Mouse (Mus musculus): ENCODE data around the gene Synrg.

Gene Synrg

GRCm38 (mm10) chr11:83981338-83981737 is 17.1 kb downstream of the Synrg start:
- DNase-seq (ENCODE audit: low read depth, low spot score) = no peak

GRCm38 (mm10) chr11:83991701-83992100 is 27.5 kb downstream of the Synrg start:
- no peak for DNase-seq (ENCODE audit: low read depth, low spot score)

GRCm38 (mm10) chr11:83993428-83993827 is 29.2 kb downstream of the Synrg start:
- no peak for DNase-seq (ENCODE audit: low read depth, low spot score)

DNA sequence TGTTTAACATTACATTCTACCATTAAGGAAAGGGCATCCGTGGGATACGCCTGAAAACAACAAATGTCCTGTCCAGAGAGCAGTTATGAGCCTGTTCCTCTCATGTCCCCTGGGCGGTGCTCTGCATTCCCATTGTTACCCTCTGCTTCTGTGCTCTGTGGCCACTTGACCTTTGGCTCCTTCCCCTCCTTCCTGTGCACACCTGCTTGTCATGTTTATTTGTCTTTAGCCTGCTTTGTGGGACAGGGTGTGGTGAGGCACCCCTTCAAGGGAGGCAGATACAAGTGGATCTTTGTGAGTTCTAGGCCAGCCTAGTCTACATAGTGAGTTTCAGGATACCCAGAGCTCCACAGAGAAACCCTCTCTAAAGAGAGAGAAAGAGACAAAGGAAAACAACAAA is 30.3 kb downstream of the Synrg start:
- DNase-seq (ENCODE audit: low read depth, low spot score) = no peak

DNA sequence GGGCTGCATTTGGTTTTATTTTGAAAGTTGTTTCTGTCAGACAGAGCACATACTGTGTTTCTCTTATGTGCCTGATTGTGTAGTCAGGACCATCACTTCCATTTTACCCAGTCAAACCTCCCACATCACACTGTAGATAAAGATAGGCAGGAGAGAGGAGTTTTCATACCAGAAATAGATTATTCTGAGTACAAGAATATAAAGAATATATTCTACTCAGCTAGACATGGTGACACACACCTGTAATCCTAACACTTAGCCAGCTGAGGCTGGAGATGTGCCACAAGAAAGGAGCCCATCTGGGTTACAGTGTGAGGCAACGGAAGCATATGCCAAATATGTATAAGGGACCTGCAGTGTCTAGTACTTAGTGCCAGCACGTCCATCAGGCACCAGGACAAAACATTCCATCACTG is 31.3 kb downstream of the Synrg start:
- no peak for DNase-seq (ENCODE audit: low read depth, low spot score)

- DNase-seq (ENCODE audit: low read depth, low spot score) = no peak
These were observed 33.1 kb downstream of the Synrg start for GRCm38 (mm10) chr11:83997171-83997868.

DNA sequence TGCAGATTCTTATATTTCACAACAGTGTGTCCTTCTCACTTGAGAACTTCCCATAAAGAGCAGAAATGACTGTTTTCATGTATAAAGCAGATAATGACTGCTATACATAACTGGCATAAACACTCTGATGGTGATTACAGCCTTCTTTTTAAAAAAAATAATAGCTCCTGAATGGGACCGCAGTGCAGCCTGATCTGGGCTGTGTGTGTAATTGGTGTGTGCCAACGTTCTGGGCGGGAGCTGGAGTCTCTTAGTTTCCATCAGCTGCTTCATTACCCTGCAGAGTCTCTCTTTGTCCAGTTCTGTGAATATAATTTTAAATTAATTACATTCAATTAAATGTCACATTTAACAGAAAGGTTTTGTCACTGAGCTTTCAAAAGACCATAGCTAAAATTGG is 34.8 kb downstream of the Synrg start:
- DNase-seq (ENCODE audit: low read depth, low spot score) = no peak

DNA sequence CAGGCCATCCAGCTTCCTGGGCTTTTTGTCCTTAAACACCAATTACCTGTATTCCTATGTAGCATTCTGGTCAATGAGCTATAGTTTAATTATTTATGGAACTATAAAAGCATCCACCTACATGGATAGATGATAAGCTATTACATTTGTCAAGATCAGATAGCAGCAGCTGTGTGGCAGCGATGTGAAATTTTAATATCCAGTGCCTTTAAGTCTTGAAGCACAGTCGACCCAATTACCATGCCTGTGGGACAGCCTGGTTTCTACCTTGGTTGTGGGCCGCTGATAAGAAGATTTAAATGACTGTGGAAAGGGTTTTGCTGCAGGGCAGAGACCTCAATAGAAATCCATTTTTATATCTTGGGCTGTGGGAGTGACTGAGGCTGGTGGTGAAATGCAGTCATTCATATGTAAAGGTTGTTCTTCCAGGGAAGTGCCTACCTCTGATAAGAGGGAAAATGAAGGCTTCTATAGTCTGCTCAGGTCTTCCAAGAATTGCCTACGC is 35.2 kb downstream of the Synrg start:
- DNase-seq (ENCODE audit: low read depth, low spot score) = no peak

DNA sequence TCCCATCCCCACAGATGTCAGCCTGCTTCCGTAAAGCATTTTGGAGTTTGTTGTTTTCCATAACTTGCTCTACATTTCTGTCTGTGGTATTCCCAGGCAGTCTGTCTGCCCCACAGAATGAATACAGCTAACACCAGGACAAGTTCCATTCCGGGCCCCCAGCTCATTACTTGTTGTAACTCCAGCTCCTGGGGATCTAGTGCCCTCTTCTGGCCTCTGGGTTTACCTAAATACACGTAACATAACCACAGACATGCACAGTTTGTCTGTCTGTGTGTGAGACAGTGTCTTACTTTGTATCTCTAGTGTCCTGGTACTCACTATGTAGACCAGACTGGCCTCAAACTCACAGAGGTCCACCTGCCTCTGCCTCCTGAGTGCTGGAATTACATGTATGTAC is 37.0 kb downstream of the Synrg start:
- no peak for DNase-seq (ENCODE audit: low read depth, low spot score)

GRCm38 (mm10) chr11:84003986-84004385 is 39.8 kb downstream of the Synrg start:
- DNase-seq (ENCODE audit: low read depth, low spot score) = no peak

GRCm38 (mm10) chr11:84009001-84009400 is 44.8 kb downstream of the Synrg start:
- DNase-seq (ENCODE audit: low read depth, low spot score) = no peak

DNA sequence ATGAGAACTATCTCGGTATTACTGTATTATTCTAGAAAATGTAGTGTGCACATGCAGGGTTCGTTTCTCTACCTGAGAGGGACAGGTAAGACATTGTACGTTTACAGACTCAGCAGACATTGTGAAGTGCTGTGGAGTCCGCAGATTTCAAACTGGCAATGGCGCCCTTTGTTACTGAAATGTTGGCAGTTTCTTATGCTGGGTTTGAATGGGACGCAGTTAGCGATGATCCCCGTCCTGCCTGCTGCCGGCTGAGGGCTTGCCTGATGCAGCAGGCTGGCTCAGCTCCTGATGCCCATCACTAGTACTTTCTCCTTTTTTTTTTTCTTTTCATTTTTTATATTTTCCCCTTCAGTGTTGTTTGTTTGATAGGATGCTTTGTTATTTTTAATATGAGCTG is 46.2 kb downstream of the Synrg start:
- DNase-seq (ENCODE audit: low read depth, low spot score) = no peak

GRCm38 (mm10) chr11:84011050-84011449 is 46.8 kb downstream of the Synrg start:
- DNase-seq (ENCODE audit: low read depth, low spot score) = no peak

GRCm38 (mm10) chr11:84011576-84011975 is 47.3 kb downstream of the Synrg start:
- DNase-seq (ENCODE audit: low read depth, low spot score) = no peak

DNA sequence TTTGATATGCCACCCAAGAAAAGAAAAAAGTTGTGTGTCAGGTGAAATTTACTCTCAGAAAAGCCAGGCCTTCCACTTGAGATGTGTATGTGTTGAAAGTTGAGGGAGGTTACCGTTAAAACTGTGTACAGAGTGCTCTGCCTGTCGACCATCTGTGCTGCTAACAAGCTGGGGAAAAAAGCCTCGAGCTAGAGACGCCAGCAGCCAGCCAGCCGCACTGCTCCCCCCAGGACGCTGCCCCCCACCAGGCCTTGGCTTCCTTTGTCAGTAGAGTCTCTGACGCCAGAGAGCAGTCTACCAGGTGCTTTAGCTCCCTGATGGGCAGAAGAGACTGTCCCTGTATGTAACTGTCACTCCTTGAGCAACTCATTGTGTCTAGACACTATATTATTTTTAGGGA is 48.9 kb downstream of the Synrg start:
- DNase-seq (ENCODE audit: low read depth, low spot score) = peak; percentile 10

- no peak for DNase-seq (ENCODE audit: low read depth, low spot score)
These were observed 52.0 kb downstream of the Synrg start for GRCm38 (mm10) chr11:84016147-84016809.

DNA sequence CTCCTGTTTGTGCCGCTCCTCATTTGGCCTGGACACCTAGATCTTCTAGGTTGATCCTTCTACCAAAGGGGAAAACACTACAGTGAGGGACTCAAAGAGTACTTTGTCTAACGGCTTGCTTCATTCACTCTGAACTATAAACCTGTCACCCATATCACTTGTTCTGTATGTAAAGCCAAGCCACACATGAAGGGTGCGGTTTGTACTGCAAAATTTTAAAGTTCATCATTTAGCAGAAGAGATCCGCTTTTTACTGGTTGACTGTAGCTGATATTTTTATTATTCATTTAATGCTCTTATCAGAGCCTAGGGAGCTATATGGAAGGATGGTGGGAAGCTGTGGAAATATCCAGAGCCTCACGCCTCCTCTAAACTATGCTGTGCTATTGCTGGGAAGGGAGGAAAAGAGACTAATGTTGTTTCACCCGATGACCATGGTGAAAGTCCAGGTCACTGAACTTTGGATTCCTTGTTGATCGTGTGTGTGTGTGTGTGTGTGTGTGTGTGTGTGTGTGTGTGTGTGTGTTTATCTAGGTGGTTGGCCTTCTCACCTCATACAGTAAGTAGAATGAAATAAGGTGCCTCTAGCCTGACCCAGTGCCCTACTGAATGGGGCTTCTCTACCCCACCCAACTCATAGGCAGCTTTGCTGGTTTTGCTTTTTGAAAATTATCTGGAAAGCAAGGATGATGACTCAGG is 52.7 kb downstream of the Synrg start:
- no peak for DNase-seq (ENCODE audit: low read depth, low spot score)

DNA sequence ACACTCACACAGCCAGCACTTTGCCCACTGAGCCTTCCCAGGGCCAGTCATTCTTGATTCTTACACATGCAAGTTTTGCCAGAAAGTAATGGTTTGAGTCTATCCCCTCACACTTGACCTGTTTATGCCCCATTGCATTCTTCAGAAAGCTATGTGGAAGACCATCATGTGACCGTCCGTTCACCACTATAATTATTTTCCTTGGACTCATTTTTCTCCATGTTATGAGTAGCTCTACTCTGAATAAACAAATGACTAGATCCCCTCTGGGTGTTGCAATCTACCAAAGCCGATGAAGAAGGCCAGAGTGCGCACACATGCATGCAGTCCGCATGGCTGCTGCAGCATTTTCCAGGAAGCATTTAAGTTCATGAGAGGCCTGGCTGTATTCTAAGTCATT is 63.0 kb downstream of the Synrg start:
- no peak for DNase-seq (ENCODE audit: low read depth, low spot score)

GRCm38 (mm10) chr11:84028271-84029028 is 64.2 kb downstream of the Synrg start:
- DNase-seq (ENCODE audit: low read depth, low spot score) = no peak

DNA sequence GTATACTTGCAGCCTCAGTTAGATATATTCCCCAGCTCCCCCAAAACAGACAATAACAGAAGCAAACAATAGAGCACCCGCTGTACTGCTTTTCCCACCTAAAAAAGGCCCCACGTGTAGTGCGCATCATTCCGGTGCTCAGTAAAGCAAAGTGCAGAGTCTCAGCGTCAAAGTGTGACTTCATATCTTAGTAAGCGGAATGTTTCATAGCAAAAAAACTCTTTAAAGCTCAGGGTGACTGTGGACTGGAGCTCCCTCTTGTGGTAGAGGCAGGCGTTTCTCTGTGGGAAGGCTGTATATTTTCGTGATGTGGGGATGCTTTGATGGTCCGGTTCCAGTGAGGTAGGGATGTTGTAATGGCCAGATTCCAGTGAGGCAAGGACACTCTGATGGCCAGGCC is 67.7 kb downstream of the Synrg start:
- DNase-seq (ENCODE audit: low read depth, low spot score) = peak; percentile 59

GRCm38 (mm10) chr11:84032559-84032958 is 68.3 kb downstream of the Synrg start:
- DNase-seq (ENCODE audit: low read depth, low spot score) = no peak

DNA sequence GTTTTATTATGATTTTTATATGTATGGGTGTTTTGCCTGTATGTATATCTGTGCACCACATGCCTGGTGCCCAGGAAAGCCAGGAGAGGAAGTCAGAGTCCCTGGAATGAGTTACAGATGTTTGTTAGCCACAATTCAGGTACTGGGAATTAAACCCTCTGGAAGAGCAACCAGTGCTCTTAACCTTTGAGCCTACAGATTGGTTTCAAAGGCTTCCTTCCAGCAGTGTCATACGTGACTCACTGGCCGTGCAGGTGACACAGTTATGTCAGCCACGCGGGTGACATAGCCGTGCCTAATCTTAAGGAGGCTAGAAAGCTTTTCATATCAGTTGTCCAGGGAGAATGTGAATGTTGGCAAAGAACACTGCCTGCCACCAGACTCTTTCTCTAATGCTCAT is 69.4 kb downstream of the Synrg start:
- no peak for DNase-seq (ENCODE audit: low read depth, low spot score)
